Mouse (Mus musculus): Measurements from ENCODE around the gene Wdr45b. TPM values are rescaled to one million over a fixed set of nuclear protein-coding genes. Genes with fewer than 3 reads are reported as not detected.

Wdr45b gene
- polyA plus RNA-seq (2012; ENCODE audit: low replicate concordance): 10.8 and 17.9 TPM in 2 replicates

DNA sequence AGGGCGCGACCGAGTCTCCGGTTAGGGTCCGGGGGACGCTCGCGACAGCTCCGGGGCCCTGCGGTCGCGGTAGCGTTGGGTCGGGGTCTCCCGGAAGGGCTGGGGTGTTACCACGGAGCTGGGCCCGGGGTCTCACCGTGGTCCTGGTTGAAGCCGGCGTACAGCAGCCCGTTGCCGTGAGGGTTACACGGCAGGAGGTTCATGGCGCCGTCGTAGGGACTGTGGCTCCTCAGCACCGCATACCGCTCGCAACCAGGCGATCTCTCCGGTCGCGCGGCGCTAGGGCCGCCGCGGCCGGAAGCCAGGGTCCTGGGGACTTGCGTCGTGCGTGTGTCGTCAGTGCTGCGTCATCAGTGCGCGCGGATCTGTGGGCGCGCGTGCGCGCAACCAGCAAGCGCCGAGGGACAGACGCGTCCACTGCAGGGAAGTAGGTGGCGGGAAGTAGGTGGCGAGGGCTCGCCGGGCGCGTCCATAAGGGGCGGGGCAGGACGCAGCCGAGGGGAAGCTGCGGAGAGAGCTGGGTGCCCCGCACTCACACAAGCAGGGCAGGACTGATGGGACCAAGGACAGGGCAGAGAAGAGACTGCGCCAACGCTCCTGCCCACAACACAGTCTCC lies at the start of gene Wdr45b:
TSS of gene Wdr45b (minus strand) at position 355 of the 617 bp plus-strand sequence.

DNA sequence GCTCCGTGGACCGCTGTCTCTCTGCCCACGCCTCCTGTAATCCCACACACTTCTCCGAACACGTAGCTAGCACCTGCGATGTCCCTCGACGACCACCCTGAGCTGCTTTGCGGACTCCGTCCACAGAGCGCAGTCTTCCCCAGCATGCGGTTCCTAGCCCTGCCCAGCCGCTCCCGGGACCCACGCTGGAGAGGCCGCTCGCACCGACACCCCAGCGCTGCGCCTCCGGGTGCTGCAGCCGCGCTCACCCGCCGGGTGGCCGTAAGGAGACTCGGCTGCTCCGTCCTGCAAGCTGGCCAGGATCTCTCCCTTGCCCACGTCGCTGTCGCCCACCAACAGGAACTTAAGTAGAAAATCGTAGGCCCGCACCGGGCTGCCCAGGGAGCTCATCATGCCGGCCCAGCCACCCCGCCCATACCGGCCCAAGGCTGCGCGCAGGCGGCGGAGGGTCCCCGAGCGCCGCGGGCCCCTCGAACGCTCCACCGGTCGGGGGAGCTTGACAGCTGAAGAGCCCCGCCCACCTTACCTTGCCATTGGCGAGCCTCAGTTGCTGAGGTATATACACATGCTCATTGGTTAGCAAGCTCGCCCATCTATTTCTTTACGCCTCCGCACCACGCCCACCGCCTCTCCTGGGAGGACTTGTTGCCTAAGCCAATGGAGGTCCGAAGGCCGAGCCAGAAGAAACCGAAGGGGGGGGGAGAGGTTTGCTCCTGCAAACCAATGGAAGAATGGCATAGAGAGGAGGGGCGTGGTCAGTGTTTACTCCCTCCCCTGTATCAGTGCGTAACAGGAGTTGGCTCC lies 33.7 kb upstream of the Wdr45b start, which contains the start of gene Rab40b:
TSS of gene Rab40b (minus strand) at position 502 of the 804 bp plus-strand sequence.

Other genes starting within 250 kb of the Wdr45b start
- not detected in 2 replicates for gene Tex19.2, start 235.8 kb downstream of the Wdr45b start, polyA plus RNA-seq (2012; ENCODE audit: low replicate concordance)
- gene Tex19.1, start 208.3 kb downstream of the Wdr45b start, polyA plus RNA-seq (2012; ENCODE audit: low replicate concordance): not detected in 2 replicates
- gene Uts2r, start 194.2 kb downstream of the Wdr45b start, polyA plus RNA-seq (2012; ENCODE audit: low replicate concordance): not detected in 2 replicates
- gene Hexdc, start 150.0 kb downstream of the Wdr45b start, polyA plus RNA-seq (2012; ENCODE audit: low replicate concordance): 8.8 and 18.1 TPM in 2 replicates
- gene Ogfod3, start 149.7 kb downstream of the Wdr45b start, polyA plus RNA-seq (2012; ENCODE audit: low replicate concordance): 7.4 and 9.2 TPM in 2 replicates
- gene Cybc1, start 125.1 kb downstream of the Wdr45b start, polyA plus RNA-seq (2012; ENCODE audit: low replicate concordance): 39.1 and 54.6 TPM in 2 replicates
- gene Narf, start 117.2 kb downstream of the Wdr45b start, polyA plus RNA-seq (2012; ENCODE audit: low replicate concordance): 2.8 and 9.0 TPM in 2 replicates
- gene Foxk2, start 94.5 kb downstream of the Wdr45b start, polyA plus RNA-seq (2012; ENCODE audit: low replicate concordance): 17.4 and 25.8 TPM in 2 replicates
- not detected in 2 replicates for gene Rab40b, start 33.8 kb upstream of the Wdr45b start, polyA plus RNA-seq (2012; ENCODE audit: low replicate concordance)
- 3.9 and 8.1 TPM in 2 replicates for gene Fn3krp, start 67.0 kb upstream of the Wdr45b start, polyA plus RNA-seq (2012; ENCODE audit: low replicate concordance)
- gene Fn3k, start 80.5 kb upstream of the Wdr45b start, polyA plus RNA-seq (2012; ENCODE audit: low replicate concordance): 0.13 and 4.7 TPM in 2 replicates
- 4.0 and 4.1 TPM in 2 replicates for gene Tbcd, start 97.5 kb upstream of the Wdr45b start, polyA plus RNA-seq (2012; ENCODE audit: low replicate concordance)
- 0.14 TPM in 1 of 2 replicates, not detected in the other for gene Zfp750, start 164.9 kb upstream of the Wdr45b start, polyA plus RNA-seq (2012; ENCODE audit: low replicate concordance)